Mouse (Mus musculus): ENCODE results near the gene Bcl9l.

- TF ChIP-seq CTCF (IDR thresholded peaks at IDR 0.05; ENCODE audit: extremely low read depth, insufficient read length, insufficient replicate concordance, low read depth, low read length) (no peak), POLR2A (IDR thresholded peaks at IDR 0.05; ENCODE audit: low read depth, low read length) (no peak)
Observed at GRCm38 (mm10) chr9:44482112-44482511, 513 bp upstream of the Bcl9l start.

Data from small intestine, adult 2 months (tissue).